Mouse (Mus musculus) kidney, postnatal 14 days (tissue): ENCODE data around the gene Gm11567.
"Not testable (repeated sequence)": the region's sequence is repeated elsewhere in the genome, so short reads cannot be mapped to it uniquely, and the experiment has no call there.

Experiments used
- DNase-seq: peaks from one replicate; pipeline ENCODE4 v3.0.0; 2022; ENCODE audit warnings: mixed read lengths

Gm11567 gene

DNA sequence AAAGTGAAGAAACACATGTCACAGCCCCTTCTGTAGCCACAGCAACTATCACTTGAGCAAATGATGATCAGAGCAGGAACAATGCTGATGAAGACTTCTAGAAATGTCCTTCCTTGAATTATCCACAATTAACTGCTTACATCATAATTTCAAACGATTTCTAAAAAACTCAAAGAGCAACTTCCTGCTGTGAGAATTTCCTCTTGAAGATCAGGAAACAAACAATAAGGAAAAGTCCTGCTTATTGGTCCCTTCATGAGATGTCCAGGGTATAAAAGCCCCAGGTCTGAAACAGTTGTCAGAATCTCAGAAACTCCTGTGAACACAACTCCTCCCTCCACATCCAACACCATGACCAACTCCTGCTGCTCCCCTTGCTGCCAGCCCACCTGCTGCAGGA lies at the start of gene Gm11567:
Gm11567 (plus strand) TSS at position 301 of the 400 bp plus-strand sequence.
- not testable (repeated sequence) for DNase-seq

DNA sequence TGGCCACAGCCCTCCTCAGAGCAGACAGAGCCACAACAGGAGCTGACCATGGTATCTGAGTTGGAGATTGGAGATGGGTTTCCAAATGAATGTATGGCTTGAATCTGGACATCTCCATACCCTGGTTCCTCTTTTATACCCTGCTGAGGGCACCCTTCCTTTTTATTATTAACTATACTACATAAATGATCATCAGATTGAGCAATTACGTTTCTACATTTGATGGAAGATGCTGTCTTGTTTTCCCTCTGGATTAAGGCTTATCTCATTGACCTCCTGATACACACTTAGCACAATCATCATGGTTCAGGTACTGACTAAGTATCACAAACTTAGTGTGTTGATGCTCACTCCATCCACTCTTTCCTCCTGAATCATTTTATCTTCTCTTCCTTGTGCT lies 41.0 kb upstream of the Gm11567 start, which contains the start of gene 2300003K06Rik:
2300003K06Rik (minus strand) TSS at position 101 of the 400 bp plus-strand sequence.
- no peak for DNase-seq

DNA sequence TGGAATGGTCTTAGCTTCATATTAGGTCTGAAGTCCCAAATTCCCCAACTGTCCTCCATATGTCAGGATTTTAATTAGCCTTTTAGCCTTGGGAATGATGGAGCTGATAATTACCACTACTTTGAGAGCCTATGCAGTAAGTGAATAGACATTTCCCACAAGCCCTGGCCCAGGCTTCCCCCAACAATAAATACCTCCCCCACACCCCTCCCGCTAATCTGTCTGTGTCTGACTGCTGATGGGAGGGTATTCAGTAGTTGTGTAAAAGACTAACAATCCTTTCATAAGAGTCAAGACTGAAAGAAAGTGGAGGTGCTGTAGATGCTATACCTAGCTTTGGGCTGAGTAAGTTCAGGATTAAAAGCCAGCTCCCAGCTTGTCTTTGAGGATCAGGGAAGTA lies 36.8 kb upstream of the Gm11567 start:
- DNase-seq, result no peak

DNA sequence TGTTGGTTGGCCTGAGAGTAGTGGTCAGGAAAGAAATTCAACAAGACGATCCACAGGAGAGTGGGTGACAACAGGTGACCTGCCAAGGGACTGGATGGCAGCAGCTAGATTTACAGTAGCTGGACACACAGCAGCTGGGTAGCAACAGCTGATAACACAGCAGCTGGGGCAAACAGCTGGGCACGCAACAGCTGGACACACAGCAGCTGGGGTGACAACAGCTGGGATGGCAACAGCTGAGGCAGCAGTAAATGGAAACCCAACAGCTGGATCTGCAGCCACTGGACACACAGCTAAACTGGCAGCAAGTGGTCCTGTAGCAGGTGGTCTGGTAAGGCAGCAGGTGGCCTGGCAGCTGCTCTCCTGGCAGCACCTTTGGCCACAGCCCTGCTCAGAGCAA lies 32.2 kb upstream of the Gm11567 start:
- no peak for DNase-seq

DNA sequence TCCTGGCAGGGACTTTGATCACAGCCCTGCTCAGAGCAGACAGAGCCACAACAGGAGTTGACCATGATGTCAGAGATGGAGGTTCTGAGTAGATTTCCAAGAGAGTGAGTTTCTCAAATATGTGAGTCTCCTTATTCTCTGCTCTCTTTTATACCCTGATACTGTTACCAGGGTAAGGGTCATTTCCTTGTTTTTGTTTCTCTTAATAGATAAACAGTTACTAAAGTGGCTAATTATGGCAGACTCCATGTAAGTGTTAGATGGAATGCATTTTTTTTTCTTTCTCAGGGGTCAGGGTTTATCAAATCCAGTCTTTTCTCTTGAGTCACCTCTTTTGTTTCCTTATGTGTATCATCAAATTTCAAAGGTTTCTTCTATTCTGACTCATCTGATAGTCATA lies 27.5 kb upstream of the Gm11567 start, which contains the start of gene Krtap4-16:
Krtap4-16 (minus strand) TSS at position 101 of the 400 bp plus-strand sequence.
- DNase-seq, result no peak

DNA sequence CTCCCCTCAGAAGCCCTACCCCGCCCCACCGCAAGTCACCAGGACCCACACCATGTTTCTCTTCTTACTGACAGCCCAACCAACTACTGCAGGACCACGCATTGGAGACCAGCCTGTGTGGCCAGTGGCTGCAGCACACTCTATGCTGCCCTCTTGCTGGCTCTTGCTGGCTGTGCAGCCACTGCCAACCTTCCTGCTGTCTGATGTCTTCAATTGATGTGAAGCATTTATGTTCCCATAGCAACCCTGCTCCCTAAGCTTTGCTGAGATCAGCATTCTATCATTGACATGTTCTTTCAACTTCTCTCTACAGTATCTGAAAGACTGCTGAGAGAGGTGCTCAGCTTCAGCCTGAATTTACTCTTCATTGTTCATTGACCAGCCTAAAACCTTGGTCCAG lies 24.9 kb upstream of the Gm11567 start:
- DNase-seq, result no peak

DNA sequence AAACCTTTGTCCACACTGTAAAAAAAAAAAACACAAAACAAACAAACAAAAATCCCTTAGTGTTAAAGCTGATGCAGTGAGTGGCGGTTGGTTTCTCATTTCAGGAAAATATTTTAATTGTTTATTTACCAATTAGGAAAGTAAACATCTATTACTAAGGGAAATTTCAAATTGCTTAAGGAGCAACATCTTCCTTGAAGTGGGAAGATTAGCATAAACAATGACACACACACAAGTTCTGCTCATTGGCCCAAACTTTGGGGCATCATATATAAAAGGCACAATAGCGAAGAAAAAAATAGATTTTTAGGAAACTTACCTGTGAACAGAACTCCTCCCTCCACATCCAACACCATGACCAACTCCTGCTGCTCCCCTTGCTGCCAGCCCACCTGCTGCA lies 21.4 kb upstream of the Gm11567 start, which contains the start of gene Gm11568:
Gm11568 (plus strand) TSS at position 301 of the 400 bp plus-strand sequence.
- DNase-seq, result no peak

DNA sequence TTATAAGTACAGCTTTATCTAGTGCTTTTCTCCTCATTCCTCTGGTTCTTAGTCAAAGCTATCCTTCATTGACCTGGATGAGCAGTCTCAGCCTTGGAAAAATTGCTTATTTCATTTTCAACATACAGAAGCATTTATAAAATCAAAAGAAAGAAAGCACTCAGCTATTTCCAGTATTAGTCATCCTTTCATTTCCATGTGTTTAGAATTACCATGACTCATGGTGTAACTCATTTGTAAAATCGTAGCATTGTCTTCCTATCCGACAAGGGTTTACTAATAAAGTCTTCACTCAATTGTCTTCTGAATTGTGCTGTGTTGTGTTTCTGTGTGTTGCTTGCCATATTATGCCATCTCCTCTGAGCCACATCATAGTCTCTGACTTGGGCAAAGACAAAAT lies 20.2 kb upstream of the Gm11567 start:
- DNase-seq, result no peak

DNA sequence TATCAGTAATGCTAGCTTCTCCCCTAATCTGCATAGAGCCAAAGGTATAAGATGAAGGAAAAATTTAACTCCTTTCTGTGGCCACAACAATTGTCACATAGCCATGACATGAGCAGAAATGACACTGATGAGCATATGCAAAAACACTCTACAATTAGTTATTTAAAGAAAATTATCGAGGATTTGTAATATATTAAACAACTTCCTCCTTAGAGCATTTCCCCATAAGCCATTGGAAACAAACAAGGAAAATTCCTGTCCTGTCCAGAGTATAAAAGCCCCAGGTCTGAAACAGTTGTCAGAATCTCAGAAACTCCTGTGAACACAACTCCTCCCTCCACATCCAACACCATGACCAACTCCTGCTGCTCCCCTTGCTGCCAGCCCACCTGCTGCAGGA lies 14.8 kb upstream of the Gm11567 start, which contains the start of gene Gm11559:
Gm11559 (plus strand) TSS at position 301 of the 400 bp plus-strand sequence.
- not testable (repeated sequence) for DNase-seq

DNA sequence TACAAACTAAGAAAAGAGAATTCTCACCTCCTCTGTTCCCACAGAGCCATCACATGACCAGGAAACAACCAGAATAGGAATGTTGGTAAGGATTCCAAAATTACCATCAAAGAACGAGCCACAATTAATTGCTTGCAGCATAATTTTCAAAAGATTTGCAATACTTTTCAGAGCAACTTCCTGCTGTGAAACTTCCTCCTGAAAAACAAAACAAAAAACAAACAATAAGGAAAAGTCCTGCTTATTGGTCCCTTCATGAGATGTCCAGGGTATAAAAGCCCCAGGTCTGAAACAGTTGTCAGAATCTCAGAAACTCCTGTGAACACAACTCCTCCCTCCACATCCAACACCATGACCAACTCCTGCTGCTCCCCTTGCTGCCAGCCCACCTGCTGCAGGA lies 5.9 kb upstream of the Gm11567 start, which contains the start of gene Krtap9-1:
Krtap9-1 (plus strand) TSS at position 301 of the 400 bp plus-strand sequence.
- DNase-seq, result not testable (repeated sequence)

DNA sequence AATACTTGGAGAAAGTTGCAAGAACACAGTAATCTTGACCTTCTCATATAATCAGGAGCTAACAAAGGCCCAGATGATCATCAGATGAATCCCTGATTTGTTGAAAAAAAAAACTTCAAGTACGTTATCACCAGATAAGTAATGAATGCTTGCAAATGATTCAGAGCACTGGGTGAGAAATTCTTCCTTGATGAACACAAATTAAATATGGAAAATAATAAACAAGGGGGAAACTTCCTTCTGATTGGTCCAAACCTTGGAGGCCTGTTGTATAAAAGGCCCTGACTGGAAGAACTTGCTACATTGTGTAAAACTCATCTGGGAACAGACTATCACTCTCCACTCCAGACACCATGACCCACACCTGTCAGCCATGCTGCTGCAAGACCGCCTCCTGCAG lies 28.6 kb downstream of the Gm11567 start, which contains the start of gene Krtap31-1:
Krtap31-1 (plus strand) TSS at position 301 of the 400 bp plus-strand sequence.
- no peak for DNase-seq

DNA sequence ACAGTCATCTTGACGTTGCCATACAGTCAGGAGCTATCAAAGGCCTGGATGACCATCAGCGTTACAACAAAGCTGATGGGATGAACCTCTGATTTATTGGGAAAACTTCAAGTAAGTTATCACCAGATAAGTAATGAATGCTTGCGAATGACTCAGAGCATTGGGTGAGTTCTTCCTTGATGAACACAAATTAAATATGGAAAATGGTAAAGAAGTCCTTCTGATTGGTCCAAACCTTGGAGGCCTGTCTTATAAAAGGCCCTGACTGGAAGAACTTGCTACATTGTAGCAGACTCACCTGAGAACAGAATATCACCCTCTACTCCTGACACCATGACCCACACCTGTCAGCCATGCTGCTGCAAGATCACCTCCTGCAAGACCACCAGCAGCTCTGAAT lies 35.5 kb downstream of the Gm11567 start, which contains the start of gene Gm11565:
Gm11565 (plus strand) TSS at position 301 of the 400 bp plus-strand sequence.
- DNase-seq, result no peak
